Mouse (Mus musculus) midbrain, embryonic 14.5 days (tissue): ENCODE results near the gene D430041D05Rik. TPM values are rescaled to one million over a fixed set of nuclear protein-coding genes. Genes with fewer than 3 reads are reported as not detected.

Source experiments
- ATAC-seq: fragments of 200-750 bp; cut with Nextera tagmentation; 2 replicates; pipeline ENCODE4 v1.8.0; 2017; ENCODE audit warnings: moderate number of reproducible peaks, moderate library complexity; ENCODE audit not compliant: low FRiP score, low TSS enrichment
- DNase-seq: peaks from one replicate; pipeline ENCODE4 v3.0.0-alpha.2; 2015
- H3K27ac ChIP-seq: fragments of 300-500 bp; sonication (generic); replicated peaks from 2 replicates; pipeline ENCODE4 v1.5.1; 2014; ENCODE audit warnings: mild to moderate bottlenecking, low read depth, low read length, moderate library complexity
- H3K27me3 ChIP-seq: fragments of 300-500 bp; sonication (generic); 2 replicates; pipeline ENCODE4 v1.6.1; 2014; ENCODE audit warnings: low read length, control low read depth, mixed read lengths; ENCODE audit not compliant: control insufficient read depth, insufficient read depth
- H3K36me3 ChIP-seq: fragments of 300-500 bp; sonication (generic); 2 replicates; pipeline ENCODE4 v1.6.1; 2014; ENCODE audit warnings: low read length, control low read depth; ENCODE audit not compliant: control insufficient read depth, insufficient read depth
- H3K4me1 ChIP-seq: fragments of 300-500 bp; sonication (generic); 2 replicates; pipeline ENCODE4 v1.6.1; 2014; ENCODE audit warnings: mild to moderate bottlenecking, antibody characterized with exemption, low read length, control low read depth; ENCODE audit not compliant: control insufficient read depth, insufficient read depth
- H3K4me2 ChIP-seq: fragments of 300-500 bp; sonication (generic); 2 replicates; pipeline ENCODE4 v1.6.1; 2014; ENCODE audit warnings: mild to moderate bottlenecking, low read length, moderate library complexity
- H3K4me3 ChIP-seq: fragments of 300-500 bp; sonication (generic); replicated peaks from 2 replicates; pipeline ENCODE4 v1.5.1; 2014; ENCODE audit warnings: low read depth, low read length
- H3K9ac ChIP-seq: fragments of 300-500 bp; sonication (generic); replicated peaks from 2 replicates; pipeline ENCODE4 v1.6.1; 2014; ENCODE audit warnings: mild to moderate bottlenecking, low read length, moderate library complexity
- H3K9me3 ChIP-seq: fragments of 300-500 bp; sonication (generic); 2 replicates; pipeline ENCODE4 v1.6.1; 2016; ENCODE audit warnings: low read length, control low read depth, mixed read lengths; ENCODE audit not compliant: control insufficient read depth
- WGBS: fragments of 180-500 bp; shearing (Covaris S2); extraction: QIAGEN DNeasy Blood & Tissue Kit; methylation state at CpG from one replicate; pipeline ENCODE4 v1.1.7; 2014; 5-methylcytosine and 5-hydroxymethylcytosine counted together
- polyA plus RNA-seq: library from polyadenylated mRNA; unstranded; fragments of >200 nt; fragmentation: Nextera tagmentation; extraction: Ambion mirVana; gene quantifications from 2 replicates; pipeline ENCODE4 v1.2.1, GENCODE M21; 2014

The D430041D05Rik gene
- polyA plus RNA-seq, 1 experiment from 2014 or later = 12.0 TPM

DNA sequence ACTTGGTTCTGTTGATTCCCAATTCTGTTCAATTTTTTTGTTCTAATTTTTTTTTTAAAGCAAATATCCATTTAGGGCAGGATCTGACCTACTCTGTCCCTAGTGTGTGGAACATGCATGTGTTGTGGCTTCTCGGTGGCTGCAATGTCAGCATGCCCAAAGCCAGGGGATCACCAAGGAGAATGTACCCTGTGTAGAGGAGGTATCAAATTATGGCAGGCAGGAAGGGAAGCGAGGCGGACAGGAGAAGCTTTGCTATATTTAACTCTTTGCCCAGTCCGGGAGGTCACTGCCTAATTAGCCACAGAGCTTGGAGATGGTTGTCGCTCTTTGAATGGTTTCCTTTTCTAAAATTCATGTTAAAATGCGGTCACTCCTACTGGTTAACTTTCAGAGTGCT, 212.6 kb downstream of the D430041D05Rik start:
- H3K4me2 ChIP-seq = no peak overlapping the region
- no peaks in the 10 kb centered on the region for H3K4me1 ChIP-seq
- H3K27me3 ChIP-seq = no peaks in the 10 kb centered on the region
- ATAC-seq (no peak), DNase-seq (no peak)
- H3K9ac ChIP-seq = no peak overlapping the region
- no peak overlapping the region for H3K27ac ChIP-seq
- 0 out of 2 replicates have a peak, but pooled peaks cover 7% of the 10 kb centered on the region for H3K36me3 ChIP-seq
- WGBS = 92% methylated on average over 6 of the region's 6 CpGs
- H3K4me3 ChIP-seq = no peak overlapping the region
- H3K9me3 ChIP-seq = no peaks in the 10 kb centered on the region

DNA sequence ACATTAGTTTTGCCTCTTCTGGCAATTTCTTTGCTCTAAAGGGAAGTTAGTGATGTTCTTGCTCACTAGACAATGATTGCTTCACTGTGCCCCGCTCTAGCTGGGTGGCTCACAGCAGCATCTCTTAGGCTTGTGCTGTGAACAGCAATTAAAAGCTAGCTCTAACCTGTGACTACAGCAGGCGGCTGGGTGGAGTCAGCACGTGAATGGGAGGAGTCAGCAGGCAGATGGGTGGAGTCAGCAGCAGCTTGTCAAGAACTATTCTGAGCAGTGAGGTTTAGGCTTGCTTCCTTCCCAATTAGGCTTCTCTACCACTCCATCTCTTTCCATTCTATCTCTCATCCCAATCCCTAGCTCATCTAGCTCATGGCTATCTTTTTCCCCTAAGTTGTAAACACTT, 213.5 kb downstream of the D430041D05Rik start:
- ATAC-seq = no peak
- Histone ChIP-seq H3K27me3 (no peaks in the 10 kb centered on the region), H3K36me3 (0 out of 2 replicates have a peak, but pooled peaks cover 7% of the 10 kb centered on the region), H3K4me3 (no peak overlapping the region), H3K4me1 (no peaks in the 10 kb centered on the region), H3K27ac (no peak overlapping the region), H3K9me3 (no peaks in the 10 kb centered on the region), H3K4me2 (no peak overlapping the region), H3K9ac (no peak overlapping the region)
- DNase-seq = no peak
- WGBS = 39% methylated on average over 3 of the region's 3 CpGs

DNA sequence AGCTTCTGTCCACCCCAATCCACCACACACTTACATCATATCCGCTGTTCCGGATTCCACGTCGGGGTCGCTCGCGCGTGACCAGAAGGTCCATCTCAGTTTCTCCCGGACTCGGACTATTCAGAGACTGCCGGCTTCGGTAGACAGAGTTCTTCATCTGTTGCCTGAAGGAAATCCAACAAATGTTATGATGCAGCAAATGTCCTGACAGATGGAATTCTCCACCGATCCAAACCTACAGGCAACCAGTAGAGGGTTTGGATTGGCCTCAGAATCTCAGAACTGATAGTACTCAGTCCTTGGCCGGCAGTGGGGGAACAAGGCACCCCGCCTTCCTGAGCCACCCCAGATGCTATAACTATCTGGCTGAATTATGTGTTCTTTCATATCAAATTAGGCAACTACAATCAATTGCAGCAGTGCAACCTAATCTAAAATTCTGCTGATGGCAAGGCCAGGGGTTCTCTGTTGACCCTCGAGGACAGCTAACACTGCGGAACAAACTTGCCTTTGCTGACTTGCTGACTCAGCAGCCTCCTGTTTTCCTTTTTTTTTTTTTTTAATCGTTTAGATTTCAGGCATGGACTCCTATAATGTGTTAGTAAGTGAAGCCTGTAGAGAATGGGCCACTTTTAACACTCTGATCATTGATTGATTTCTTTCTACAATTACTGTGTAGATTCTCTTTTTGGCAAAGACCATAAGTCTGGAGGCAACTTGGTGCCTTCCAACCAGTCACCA, 218.2 kb downstream of the D430041D05Rik start:
- Histone ChIP-seq H3K36me3 (no peaks in the 10 kb centered on the region), H3K9ac (no peak overlapping the region), H3K27me3 (no peaks in the 10 kb centered on the region), H3K4me3 (no peak overlapping the region), H3K4me1 (no peaks in the 10 kb centered on the region), H3K9me3 (no peaks in the 10 kb centered on the region), H3K27ac (no peak overlapping the region), H3K4me2 (no peak overlapping the region)
- 90% methylated on average over 18 of the region's 18 CpGs for WGBS
- ATAC-seq = no peak
- no peak for DNase-seq

DNA sequence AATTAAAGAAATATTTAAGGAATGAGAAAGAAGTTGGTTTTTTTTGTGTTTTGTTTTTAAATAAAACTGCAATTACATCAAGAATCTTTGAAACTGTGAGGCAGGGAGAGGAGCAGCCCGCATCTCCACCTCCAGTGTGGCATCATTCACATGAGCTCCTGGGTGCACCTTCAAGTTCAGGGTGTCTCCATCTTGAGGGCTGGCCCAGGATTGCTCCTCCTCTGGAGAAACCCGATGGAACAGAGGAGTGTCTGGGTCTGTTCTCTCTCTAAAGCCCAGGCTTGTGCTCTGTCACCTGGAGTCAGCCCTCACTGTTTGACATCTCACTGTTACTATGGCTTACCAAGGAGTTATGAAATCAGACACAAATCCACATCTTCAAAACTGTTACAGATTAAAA, 219.1 kb downstream of the D430041D05Rik start:
- H3K4me1 ChIP-seq = no peaks in the 10 kb centered on the region
- H3K4me2 ChIP-seq = no peak overlapping the region
- no peak overlapping the region for H3K9ac ChIP-seq
- H3K9me3 ChIP-seq = no peaks in the 10 kb centered on the region
- no peak overlapping the region for H3K27ac ChIP-seq
- DNase-seq (no peak), ATAC-seq (no peak)
- WGBS = 64% methylated on average over 2 of the region's 2 CpGs
- no peaks in the 10 kb centered on the region for H3K36me3 ChIP-seq
- no peaks in the 10 kb centered on the region for H3K27me3 ChIP-seq
- H3K4me3 ChIP-seq = no peak overlapping the region

DNA sequence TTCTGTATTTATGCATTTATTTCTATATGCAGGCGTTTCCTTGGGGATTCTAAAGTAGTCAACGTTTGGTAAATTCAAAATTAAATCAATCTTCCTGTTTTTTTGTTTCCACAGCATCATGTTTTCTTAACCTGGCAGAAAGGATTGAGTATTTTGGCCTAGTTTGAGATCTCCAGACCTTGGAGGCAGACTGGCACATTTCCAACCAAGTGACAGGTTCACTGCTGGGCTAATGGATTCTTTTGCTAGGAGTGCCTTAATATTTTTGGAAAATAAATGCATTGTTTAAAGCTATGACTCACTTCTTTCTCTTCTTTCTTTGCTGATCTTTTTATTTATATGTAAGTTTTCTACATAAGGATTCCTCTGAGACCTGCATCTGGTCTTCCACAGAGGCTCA, 222.0 kb downstream of the D430041D05Rik start:
- H3K4me3 ChIP-seq = no peak overlapping the region
- H3K4me1 ChIP-seq = no peaks in the 10 kb centered on the region
- H3K9ac ChIP-seq = no peak overlapping the region
- H3K27me3 ChIP-seq = no peaks in the 10 kb centered on the region
- no peaks in the 10 kb centered on the region for H3K9me3 ChIP-seq
- H3K36me3 ChIP-seq = no peaks in the 10 kb centered on the region
- H3K4me2 ChIP-seq = no peak overlapping the region
- no peak for DNase-seq
- H3K27ac ChIP-seq = no peak overlapping the region
- no peak for ATAC-seq
- 82% methylated on average over 2 of the region's 2 CpGs for WGBS

DNA sequence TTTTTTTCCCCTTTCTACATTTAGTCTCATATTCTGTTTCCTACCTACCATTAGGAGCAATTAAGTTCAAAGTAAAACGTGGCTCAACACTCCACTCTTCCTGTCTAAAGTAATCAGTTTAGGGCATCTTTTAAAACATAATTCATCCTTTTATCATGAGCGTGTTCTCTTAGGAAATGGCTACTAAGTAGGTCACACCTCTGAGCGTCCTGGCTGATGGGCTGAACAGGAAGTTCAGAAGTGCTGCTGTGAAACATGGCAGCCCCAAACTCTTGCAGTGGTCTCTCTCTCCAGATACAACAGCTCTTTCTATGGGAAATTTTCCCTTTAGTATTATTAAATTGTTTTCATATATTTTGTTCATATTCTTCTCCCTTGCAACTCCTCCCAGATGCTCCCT, 223.7 kb downstream of the D430041D05Rik start:
- H3K4me1 ChIP-seq = no peaks in the 10 kb centered on the region
- H3K27me3 ChIP-seq = no peaks in the 10 kb centered on the region
- no peak overlapping the region for H3K4me3 ChIP-seq
- no peak for DNase-seq
- no peaks in the 10 kb centered on the region for H3K9me3 ChIP-seq
- ATAC-seq = no peak
- no peak overlapping the region for H3K27ac ChIP-seq
- H3K9ac ChIP-seq = no peak overlapping the region
- H3K4me2 ChIP-seq = no peak overlapping the region
- H3K36me3 ChIP-seq = no peaks in the 10 kb centered on the region
- 82% methylated on average over 3 of the region's 3 CpGs for WGBS

- DNase-seq = no peak
- Histone ChIP-seq H3K9ac (no peak overlapping the region), H3K27ac (no peak overlapping the region), H3K4me1 (no peaks in the 10 kb centered on the region), H3K9me3 (no peaks in the 10 kb centered on the region), H3K27me3 (no peaks in the 10 kb centered on the region), H3K4me2 (no peak overlapping the region), H3K36me3 (no peaks in the 10 kb centered on the region), H3K4me3 (no peak overlapping the region)
- 96% methylated on average over 5 of the region's 5 CpGs for WGBS
- ATAC-seq = no peak
These were observed 225.2 kb downstream of the D430041D05Rik start for GRCm38 (mm10) chr2:104185616-104186015.

- no peaks in the 10 kb centered on the region for H3K36me3 ChIP-seq
- no peak for DNase-seq
- H3K27me3 ChIP-seq = no peaks in the 10 kb centered on the region
- no peak overlapping the region for H3K4me2 ChIP-seq
- no peak for ATAC-seq
- no peaks in the 10 kb centered on the region for H3K9me3 ChIP-seq
- H3K27ac ChIP-seq = no peak overlapping the region
- H3K9ac ChIP-seq = no peak overlapping the region
- no peaks in the 10 kb centered on the region for H3K4me1 ChIP-seq
- no peak overlapping the region for H3K4me3 ChIP-seq
- WGBS = 74% methylated on average over 4 of the region's 4 CpGs
These were observed 226.5 kb downstream of the D430041D05Rik start for GRCm38 (mm10) chr2:104184296-104184695.

DNA sequence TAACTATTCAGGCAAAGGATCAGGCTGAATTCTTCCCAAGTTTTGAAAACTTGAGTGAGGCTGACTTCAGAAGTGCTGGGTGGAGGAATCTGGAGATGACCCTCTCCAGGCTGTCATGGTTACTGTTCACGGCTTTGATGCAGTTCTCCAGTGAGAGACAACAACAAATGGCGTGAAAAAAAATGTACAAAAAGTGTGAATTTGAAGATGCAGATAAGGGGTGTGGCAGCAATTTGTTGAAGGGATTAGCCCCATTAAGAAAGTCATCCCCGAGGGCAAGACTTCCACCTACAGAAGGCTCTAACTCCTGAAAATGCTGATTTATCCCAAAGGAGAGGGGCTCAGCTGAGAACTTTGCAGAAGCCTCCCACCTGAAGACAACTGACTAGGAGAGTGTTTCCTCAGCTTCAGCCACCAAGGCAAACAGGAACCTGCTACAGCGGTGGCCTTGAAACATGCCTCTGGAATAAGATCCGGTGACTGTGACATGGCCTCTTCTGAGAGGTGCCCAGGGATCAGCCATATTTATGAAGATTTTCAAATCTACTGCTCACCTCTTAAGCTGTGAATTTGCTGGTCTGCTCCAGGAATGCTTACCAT, 227.5 kb downstream of the D430041D05Rik start:
- 83% methylated on average over 5 of the region's 5 CpGs for WGBS
- ATAC-seq = no peak
- no peaks in the 10 kb centered on the region for H3K27me3 ChIP-seq
- no peaks in the 10 kb centered on the region for H3K9me3 ChIP-seq
- H3K36me3 ChIP-seq = no peaks in the 10 kb centered on the region
- H3K9ac ChIP-seq = no peak overlapping the region
- H3K4me1 ChIP-seq = no peaks in the 10 kb centered on the region
- no peak overlapping the region for H3K4me2 ChIP-seq
- DNase-seq = no peak
- H3K4me3 ChIP-seq = no peak overlapping the region
- H3K27ac ChIP-seq = no peak overlapping the region
